Mouse (Mus musculus): ENCODE measurements at regions not wholly inside any gene's neighbourhood (a gene's known extent, or its start where the extent isn't known, plus 50 kb on each side); places are given as distances from the start of the nearest gene placed in this dataset.

DNA sequence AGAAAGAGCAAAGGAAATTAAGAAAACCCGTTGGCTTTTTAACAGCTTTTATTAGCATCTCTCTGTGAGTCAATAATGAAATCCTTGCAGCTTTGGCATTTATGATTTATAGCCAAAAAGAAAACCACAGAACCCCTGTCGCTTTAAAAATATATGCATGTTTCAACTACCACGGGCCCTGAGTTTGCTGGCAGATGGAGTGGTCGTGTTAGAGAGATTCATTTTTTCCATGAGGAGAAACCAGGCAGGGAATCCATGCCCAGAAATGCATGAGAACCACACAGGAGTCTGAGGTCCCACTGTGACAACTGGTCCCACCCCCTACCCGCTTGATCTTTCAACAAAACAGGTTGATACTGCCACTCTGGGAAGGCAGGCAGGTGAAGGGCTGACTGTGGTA lies 147.9 kb upstream of the Klf3 start:
- no peak for TF ChIP-seq POLR2A (IDR thresholded peaks at IDR 0.05; ENCODE audit: extremely low read depth, insufficient read depth, low read length)
- no peak for TF ChIP-seq CTCF (IDR thresholded peaks at IDR 0.05; ENCODE audit: extremely low read depth, insufficient read depth, low read length)
